Mouse (Mus musculus) layer of hippocampus, adult 8-10 months (tissue): ENCODE results near the gene Psmb10. TPM values are rescaled to one million over a fixed set of nuclear protein-coding genes. Genes with fewer than 3 reads are reported as not detected.
"Not testable (repeated sequence)": the region's sequence is repeated elsewhere in the genome, so short reads cannot be mapped to it uniquely, and the experiment has no call there.

Experiments
- DNase-seq, 2 experiments: peaks; one replicate each; pipeline ENCODE4 v3.0.0; 2022; ENCODE audit warnings: low spot score in 2 of 2
- total RNA-seq, 4 experiments: library from RNA; stranded (reverse); gene quantifications; 2 replicates each; pipeline ENCODE4 v1.2.4; 2022

Psmb10 gene
- 10 to 100 TPM; 59.9 to 90.3 (median 75.5) TPM for total RNA-seq

- DNase-seq, result no peak
Measured at GRCm38 (mm10) chr8:105938306-105938669, at the start of gene Psmb10. Gene Psmb10 (minus strand): TSS chr8:105938444.

- not testable (repeated sequence) for DNase-seq
Measured at GRCm38 (mm10) chr8:105983406-105983805, 45.2 kb upstream of the Psmb10 start.

GRCm38 (mm10) chr8:105981146-105981545 lies 42.9 kb upstream of the Psmb10 start:
- DNase-seq, result no peak

GRCm38 (mm10) chr8:105979325-105979724 lies 41.1 kb upstream of the Psmb10 start, which contains the start of gene Dpep3:
Gene Dpep3 (minus strand): TSS chr8:105979429.
- DNase-seq, result no peak

GRCm38 (mm10) chr8:105975363-105975762 lies 37.1 kb upstream of the Psmb10 start:
- DNase-seq, result no peak

GRCm38 (mm10) chr8:105971019-105971720 lies 32.9 kb upstream of the Psmb10 start:
- no peak for DNase-seq

GRCm38 (mm10) chr8:105969367-105969766 lies 31.1 kb upstream of the Psmb10 start:
- DNase-seq, result no peak

GRCm38 (mm10) chr8:105966692-105967311 lies 28.6 kb upstream of the Psmb10 start:
- DNase-seq, result no peak

- no peak for DNase-seq
Measured at GRCm38 (mm10) chr8:105965905-105966341, 27.7 kb upstream of the Psmb10 start, which contains the start of gene Slc12a4. Gene Slc12a4 (minus strand): TSS chr8:105966097.

- DNase-seq, result no peak
Measured at GRCm38 (mm10) chr8:105965266-105965904, 27.1 kb upstream of the Psmb10 start.

- DNase-seq, result no peak
Measured at GRCm38 (mm10) chr8:105964506-105965265, 26.4 kb upstream of the Psmb10 start.

GRCm38 (mm10) chr8:105961536-105961935 lies 23.3 kb upstream of the Psmb10 start:
- DNase-seq, result no peak

- no peak for DNase-seq
Measured at GRCm38 (mm10) chr8:105961101-105961500, 22.9 kb upstream of the Psmb10 start.

- no peak for DNase-seq
Measured at GRCm38 (mm10) chr8:105959350-105959749, 21.1 kb upstream of the Psmb10 start.

- DNase-seq, result no peak
Measured at GRCm38 (mm10) chr8:105957813-105958212, 19.6 kb upstream of the Psmb10 start.

GRCm38 (mm10) chr8:105956556-105956955 lies 18.3 kb upstream of the Psmb10 start:
- no peak for DNase-seq

GRCm38 (mm10) chr8:105951057-105951659 lies 12.9 kb upstream of the Psmb10 start:
- peak; percentile 58 to 71 for DNase-seq

GRCm38 (mm10) chr8:105949350-105949749 lies 11.1 kb upstream of the Psmb10 start:
- peak in 1 of 2 experiments; percentile 67 for DNase-seq

- peak; percentile 61 to 70 for DNase-seq
Measured at GRCm38 (mm10) chr8:105943321-105943739, 5.1 kb upstream of the Psmb10 start, which contains the start of gene Lcat. Gene Lcat (minus strand): TSS chr8:105943382.

- DNase-seq, result no peak
Measured at GRCm38 (mm10) chr8:105942542-105942941, 4.3 kb upstream of the Psmb10 start.

- no peak for DNase-seq
Measured at GRCm38 (mm10) chr8:105942026-105942425, 3.8 kb upstream of the Psmb10 start.
